Mouse (Mus musculus) neutrophil, adult 5-6 weeks (primary cell): ENCODE data around the gene Edar. TPM values are rescaled to one million over a fixed set of nuclear protein-coding genes. Genes with fewer than 3 reads are reported as not detected.

Source experiments
- ATAC-seq: fragments of 151-379, 151-347 bp; 2 replicates; pipeline ENCODE4 v1.8.0; 2017; ENCODE audit warnings: mild to moderate bottlenecking, moderate TSS enrichment; ENCODE audit not compliant: insufficient number of reproducible peaks, poor library complexity, low FRiP score, severe bottlenecking; ENCODE audit errors: extremely low read depth
- total RNA-seq: library from RNA; stranded (forward); fragments of 200-1000 nt; gene quantifications from 2 replicates; pipeline ENCODE4 v1.2.3, GENCODE M21; 2017

Gene Edar
- total RNA-seq, 1 experiment from 2014 or later, result not detected

GRCm38 (mm10) chr10:58614601-58615000 is 60.9 kb downstream of the Edar start:
- ATAC-seq, result no peak

GRCm38 (mm10) chr10:58610484-58611261 is 64.8 kb downstream of the Edar start:
- ATAC-seq, result no peak

GRCm38 (mm10) chr10:58608858-58609257 is 66.6 kb downstream of the Edar start:
- no peak for ATAC-seq

GRCm38 (mm10) chr10:58606356-58606755 is 69.1 kb downstream of the Edar start:
- ATAC-seq, result no peak

GRCm38 (mm10) chr10:58604779-58605178 is 70.7 kb downstream of the Edar start:
- ATAC-seq, result no peak

- ATAC-seq, result no peak
Observed at GRCm38 (mm10) chr10:58601946-58602345, 73.5 kb downstream of the Edar start.

GRCm38 (mm10) chr10:58601431-58601901 is 74.0 kb downstream of the Edar start:
- ATAC-seq, result no peak

- no peak for ATAC-seq
Observed at GRCm38 (mm10) chr10:58600983-58601382, 74.5 kb downstream of the Edar start.

GRCm38 (mm10) chr10:58600151-58600550 is 75.3 kb downstream of the Edar start:
- no peak for ATAC-seq

GRCm38 (mm10) chr10:58595821-58596220 is 79.6 kb downstream of the Edar start:
- no peak for ATAC-seq

GRCm38 (mm10) chr10:58595197-58595596 is 80.3 kb downstream of the Edar start:
- no peak for ATAC-seq

- ATAC-seq, result no peak
Observed at GRCm38 (mm10) chr10:58594486-58594885, 81.0 kb downstream of the Edar start.

GRCm38 (mm10) chr10:58585427-58586223 is 89.8 kb downstream of the Edar start:
- ATAC-seq, result no peak

- no peak for ATAC-seq
Observed at GRCm38 (mm10) chr10:58560521-58560920, 114.9 kb downstream of the Edar start.

- no peak for ATAC-seq
Observed at GRCm38 (mm10) chr10:58559901-58560300, 115.6 kb downstream of the Edar start.

GRCm38 (mm10) chr10:58559098-58559497 is 116.4 kb downstream of the Edar start:
- no peak for ATAC-seq

- no peak for ATAC-seq
Observed at GRCm38 (mm10) chr10:58554693-58555387, 120.6 kb downstream of the Edar start.
